Mouse (Mus musculus) myocyte (in vitro differentiated cells): ENCODE data around the gene Mustn1. TPM values are rescaled to one million over a fixed set of nuclear protein-coding genes. Genes with fewer than 3 reads are reported as not detected.

ENCODE experiments used
- H3K27me3 ChIP-seq: one replicate; pipeline ENCODE4 v1.6.1; 2011; ENCODE audit not compliant: control insufficient read depth, insufficient read depth, insufficient read length
- H3K36me3 ChIP-seq: one replicate; pipeline ENCODE4 v1.6.1; 2011; ENCODE audit not compliant: control insufficient read depth, insufficient read depth
- H3K4me2 ChIP-seq: one replicate; pipeline ENCODE4 v1.6.1; 2011; ENCODE audit warnings: low read depth, control low read depth
- H3K4me3 ChIP-seq: one replicate; pipeline ENCODE4 v1.5.1; 2011; ENCODE audit warnings: mild to moderate bottlenecking, control low read depth, moderate library complexity
- H3K79me2 ChIP-seq: one replicate; pipeline ENCODE4 v1.6.1; 2011; ENCODE audit not compliant: control insufficient read depth, insufficient read depth
- H3ac ChIP-seq: one replicate; pipeline ENCODE4 v1.6.1; 2011; ENCODE audit not compliant: control insufficient read depth, insufficient read length
- CEBPB ChIP-seq: IDR thresholded peaks from 2 replicates; pipeline ENCODE4 v1.6.1; 2011; ENCODE audit warnings: mild to moderate bottlenecking, moderate library complexity; ENCODE audit not compliant: poor library complexity, insufficient read depth, severe bottlenecking
- E2F4 ChIP-seq: IDR thresholded peaks from one replicate; pipeline ENCODE4 v1.6.1; 2011; ENCODE audit warnings: mild to moderate bottlenecking, control low read depth, moderate library complexity; ENCODE audit not compliant: insufficient read depth
- MAX ChIP-seq: IDR thresholded peaks from one replicate; pipeline ENCODE4 v1.6.1; 2011; ENCODE audit warnings: low read depth, mild to moderate bottlenecking, control low read depth
- MYOD1 ChIP-seq, 3 experiments: IDR thresholded peaks; one replicate each; pipeline ENCODE4 v1.6.1; 2011; ENCODE audit warnings: control low read depth in 2 of 3, low read depth in 2 of 3, mild to moderate bottlenecking in 2 of 3, moderate library complexity in 1 of 3; ENCODE audit not compliant: insufficient read length in 2 of 3, control insufficient read depth in 1 of 3
- MYOG ChIP-seq, 3 experiments: IDR thresholded peaks; one replicate each; pipeline ENCODE4 v1.6.1; 2011; ENCODE audit warnings: control low read depth in 2 of 3, low read depth in 2 of 3, mild to moderate bottlenecking in 2 of 3; ENCODE audit not compliant: insufficient read length in 2 of 3, control insufficient read depth in 1 of 3, insufficient read depth in 1 of 3
- POLR2A ChIP-seq: IDR thresholded peaks from one replicate; pipeline ENCODE4 v1.6.1; 2011; ENCODE audit warnings: low read depth, mild to moderate bottlenecking, control low read depth, moderate library complexity; ENCODE audit not compliant: insufficient read length
- POLR2AphosphoS2 ChIP-seq: IDR thresholded peaks from one replicate; pipeline ENCODE4 v1.6.1; 2011; ENCODE audit warnings: low read depth, control low read depth; ENCODE audit not compliant: insufficient read length
- REST ChIP-seq: IDR thresholded peaks from one replicate; pipeline ENCODE4 v1.6.1; 2011; ENCODE audit warnings: mild to moderate bottlenecking, control low read depth, moderate library complexity; ENCODE audit not compliant: insufficient read depth, insufficient read length
- SRF ChIP-seq: IDR thresholded peaks from one replicate; pipeline ENCODE4 v1.6.1; 2011; ENCODE audit warnings: low read depth; ENCODE audit not compliant: control insufficient read depth, insufficient read length
- TCF12 ChIP-seq: IDR thresholded peaks from one replicate; pipeline ENCODE4 v1.6.1; 2011; ENCODE audit warnings: mild to moderate bottlenecking, control low read depth; ENCODE audit not compliant: poor library complexity, insufficient read depth, severe bottlenecking
- TCF3 ChIP-seq: IDR thresholded peaks from one replicate; pipeline ENCODE4 v1.6.1; 2011; ENCODE audit warnings: low read depth, control low read depth; ENCODE audit not compliant: insufficient read length
- USF1 ChIP-seq: IDR thresholded peaks from one replicate; pipeline ENCODE4 v1.6.1; 2011; ENCODE audit warnings: low read depth, mild to moderate bottlenecking, control low read depth, moderate library complexity
- polyA plus RNA-seq: library from polyadenylated mRNA; unstranded; fragments of >200 nt; fragmentation: generic; extraction: Trizol; gene quantifications from one replicate; pipeline ENCODE4 v1.2.1, GENCODE M21; 2012; ENCODE audit warnings: missing spikeins

The Mustn1 gene
- polyA plus RNA-seq, 1 experiment = 143 TPM

GRCm38 (mm10) chr14:30902628-30903027 is 23.6 kb downstream of the Mustn1 start:
- TF ChIP-seq USF1 = no peak
- TF ChIP-seq E2F4 = no peak
- no peak for TF ChIP-seq MAX
- TF ChIP-seq POLR2AphosphoS2 = no peak
- no peak for TF ChIP-seq SRF
- no peak for TF ChIP-seq MYOD1 (IDR thresholded peaks at IDR 0.05; ENCODE audit: control insufficient read depth in 1 of 3, insufficient read length in 2 of 3, low read depth in 2 of 3)
- TF ChIP-seq TCF12 = no peak
- TF ChIP-seq CEBPB = no peak
- TF ChIP-seq REST = no peak
- no peak for TF ChIP-seq POLR2A
- TF ChIP-seq MYOG (IDR thresholded peaks at IDR 0.05; ENCODE audit: control insufficient read depth in 1 of 3, insufficient read depth in 1 of 3, insufficient read length in 2 of 3, low read depth in 2 of 3) = no peak
- no peak for TF ChIP-seq TCF3
- no peaks in the 10 kb centered on the region for H3K27me3 ChIP-seq
- no peaks in the 10 kb centered on the region for H3K36me3 ChIP-seq
- H3K79me2 ChIP-seq = no peaks in the 10 kb centered on the region
- no peak overlapping the region for H3ac ChIP-seq
- H3K4me3 ChIP-seq = no peak overlapping the region
- H3K4me2 ChIP-seq = no peak overlapping the region

GRCm38 (mm10) chr14:30903036-30903435 is 24.0 kb downstream of the Mustn1 start:
- no peaks in the 10 kb centered on the region for H3K27me3 ChIP-seq
- H3K4me2 ChIP-seq = no peak overlapping the region
- H3ac ChIP-seq = no peak overlapping the region
- TF ChIP-seq USF1 (no peak), TCF12 (no peak), MAX (no peak), MYOG (IDR thresholded peaks at IDR 0.05; ENCODE audit: control insufficient read depth in 1 of 3, insufficient read depth in 1 of 3, insufficient read length in 2 of 3, low read depth in 2 of 3) (no peak), POLR2A (no peak), REST (no peak), E2F4 (no peak), TCF3 (no peak), CEBPB (no peak), SRF (no peak), MYOD1 (IDR thresholded peaks at IDR 0.05; ENCODE audit: control insufficient read depth in 1 of 3, insufficient read length in 2 of 3, low read depth in 2 of 3) (no peak), POLR2AphosphoS2 (no peak)
- no peaks in the 10 kb centered on the region for H3K36me3 ChIP-seq
- no peaks in the 10 kb centered on the region for H3K79me2 ChIP-seq
- no peak overlapping the region for H3K4me3 ChIP-seq

GRCm38 (mm10) chr14:30904307-30904706 is 25.3 kb downstream of the Mustn1 start:
- Histone ChIP-seq H3ac (no peak overlapping the region), H3K79me2 (no peaks in the 10 kb centered on the region), H3K4me3 (no peak overlapping the region), H3K27me3 (no peaks in the 10 kb centered on the region), H3K4me2 (peak overlapping the region; percentile 42), H3K36me3 (no peaks in the 10 kb centered on the region)
- no peak for TF ChIP-seq TCF12
- no peak for TF ChIP-seq REST
- TF ChIP-seq TCF3 = no peak
- no peak for TF ChIP-seq SRF
- TF ChIP-seq E2F4 = no peak
- no peak for TF ChIP-seq MAX
- TF ChIP-seq POLR2A = no peak
- no peak for TF ChIP-seq USF1
- TF ChIP-seq POLR2AphosphoS2 = no peak
- no peak for TF ChIP-seq MYOD1 (IDR thresholded peaks at IDR 0.05; ENCODE audit: control insufficient read depth in 1 of 3, insufficient read length in 2 of 3, low read depth in 2 of 3)
- no peak for TF ChIP-seq CEBPB
- TF ChIP-seq MYOG (IDR thresholded peaks at IDR 0.05; ENCODE audit: control insufficient read depth in 1 of 3, insufficient read depth in 1 of 3, insufficient read length in 2 of 3, low read depth in 2 of 3) = no peak

GRCm38 (mm10) chr14:30906001-30906400 is 27.0 kb downstream of the Mustn1 start:
- no peak for TF ChIP-seq SRF
- no peak for TF ChIP-seq TCF12
- TF ChIP-seq TCF3 = no peak
- no peak for TF ChIP-seq E2F4
- TF ChIP-seq MYOG (IDR thresholded peaks at IDR 0.05; ENCODE audit: control insufficient read depth in 1 of 3, insufficient read depth in 1 of 3, insufficient read length in 2 of 3, low read depth in 2 of 3) = no peak
- no peak overlapping the region for H3K4me3 ChIP-seq
- no peaks in the 10 kb centered on the region for H3K79me2 ChIP-seq
- no peaks in the 10 kb centered on the region for H3K36me3 ChIP-seq
- no peak overlapping the region for H3K4me2 ChIP-seq
- no peak overlapping the region for H3ac ChIP-seq
- no peaks in the 10 kb centered on the region for H3K27me3 ChIP-seq

- H3K79me2 ChIP-seq = no peaks in the 10 kb centered on the region
- no peak overlapping the region for H3K4me3 ChIP-seq
- TF ChIP-seq TCF3 = no peak
- TF ChIP-seq CEBPB = no peak
- TF ChIP-seq MAX = no peak
- no peak for TF ChIP-seq E2F4
- TF ChIP-seq TCF12 = no peak
- no peak for TF ChIP-seq REST
- no peak for TF ChIP-seq MYOD1 (IDR thresholded peaks at IDR 0.05; ENCODE audit: control insufficient read depth in 1 of 3, insufficient read length in 2 of 3, low read depth in 2 of 3)
- no peak for TF ChIP-seq SRF
- no peak for TF ChIP-seq POLR2AphosphoS2
- no peak for TF ChIP-seq POLR2A
- TF ChIP-seq USF1 = no peak
- TF ChIP-seq MYOG (IDR thresholded peaks at IDR 0.05; ENCODE audit: control insufficient read depth in 1 of 3, insufficient read depth in 1 of 3, insufficient read length in 2 of 3, low read depth in 2 of 3) = no peak
- H3K27me3 ChIP-seq = no peaks in the 10 kb centered on the region
- no peak overlapping the region for H3K4me2 ChIP-seq
- no peaks in the 10 kb centered on the region for H3K36me3 ChIP-seq
- no peak overlapping the region for H3ac ChIP-seq
Observed at GRCm38 (mm10) chr14:30907814-30908265, 28.8 kb downstream of the Mustn1 start.
